Mouse (Mus musculus) thymus, adult 2 months (tissue): ENCODE data around the gene Mpp3. TPM values are rescaled to one million over a fixed set of nuclear protein-coding genes. Genes with fewer than 3 reads are reported as not detected.

Experiments used
- DNase-seq: peaks from one replicate; pipeline ENCODE4 v3.0.0; 2021
- H3K27ac ChIP-seq: fragments of 200-500 bp; 2 replicates; pipeline ENCODE4 v1.5.1; 2012; ENCODE audit warnings: low read length, control low read depth; ENCODE audit not compliant: control insufficient read depth, insufficient read depth
- H3K27me3 ChIP-seq: fragments of 200-500 bp; 2 replicates; pipeline ENCODE4 v1.6.1; 2012; ENCODE audit warnings: mild to moderate bottlenecking, low read length, moderate library complexity, mixed read lengths; ENCODE audit not compliant: control insufficient read depth, insufficient read depth
- H3K36me3 ChIP-seq: fragments of 200-500 bp; 2 replicates; pipeline ENCODE4 v1.6.1; 2012; ENCODE audit warnings: mild to moderate bottlenecking, low read length, moderate library complexity; ENCODE audit not compliant: control insufficient read depth, insufficient read depth
- H3K4me1 ChIP-seq: fragments of 200-500 bp; replicated peaks from 2 replicates; pipeline ENCODE4 v1.6.1; 2012; ENCODE audit warnings: low read length; ENCODE audit not compliant: control insufficient read depth, insufficient read depth
- H3K4me3 ChIP-seq: fragments of 200-500 bp; 2 replicates; pipeline ENCODE4 v1.5.1; 2012; ENCODE audit warnings: mild to moderate bottlenecking, low read length, control low read depth, moderate library complexity; ENCODE audit not compliant: control insufficient read depth, insufficient read depth
- CTCF ChIP-seq: fragments of 200-500 bp; IDR thresholded peaks from 2 replicates; pipeline ENCODE4 v1.5.1; 2012; ENCODE audit warnings: mild to moderate bottlenecking, control low read depth, low read length, moderate library complexity, borderline replicate concordance; ENCODE audit not compliant: control insufficient read depth, poor library complexity, insufficient read depth; ENCODE audit errors: extremely low read depth
- POLR2A ChIP-seq: fragments of 200-500 bp; IDR thresholded peaks from 2 replicates; pipeline ENCODE4 v1.6.1; 2012; ENCODE audit warnings: mild to moderate bottlenecking, low read length, control low read depth, moderate library complexity; ENCODE audit not compliant: control insufficient read depth, poor library complexity, insufficient read depth; ENCODE audit errors: extremely low read depth
- WGBS: fragments of 180-500 bp; shearing (Covaris S2); methylation state at CpG from one replicate; pipeline ENCODE4 v1.1.7; 2018; 5-methylcytosine and 5-hydroxymethylcytosine counted together
- polyA plus RNA-seq: library from polyadenylated mRNA; depleted of rRNA; stranded (reverse); fragments of >200 nt; gene quantifications from 2 replicates; pipeline ENCODE4 v1.2.3, GENCODE M21; 2012

The Mpp3 gene
- polyA plus RNA-seq, 1 experiment = 0.50 TPM

- 91% methylated on average over 7 of the region's 7 CpGs for WGBS
- Histone ChIP-seq H3K27ac (no peak overlapping the region), H3K4me3 (no peak overlapping the region), H3K4me1 (peaks cover 3% of the 10 kb centered on the region; the same call in 1 of the 2 replicates), H3K27me3 (peaks cover 2% of the 10 kb centered on the region; the same call in 1 of the 2 replicates), H3K36me3 (no peaks in the 10 kb centered on the region)
- no peak for DNase-seq
- TF ChIP-seq POLR2A = no peak
- no peak for TF ChIP-seq CTCF
These were observed 2.9 kb upstream of the Mpp3 start for GRCm38 (mm10) chr11:102031149-102031548.

GRCm38 (mm10) chr11:102029966-102030365, 1.7 kb upstream of the Mpp3 start:
- no peak for DNase-seq
- H3K36me3 ChIP-seq = no peaks in the 10 kb centered on the region
- peaks cover 2% of the 10 kb centered on the region; the same call in 1 of the 2 replicates for H3K27me3 ChIP-seq
- H3K4me1 ChIP-seq = peaks cover 3% of the 10 kb centered on the region; the same call in 1 of the 2 replicates
- WGBS = 60% methylated on average over 7 of the region's 7 CpGs
- no peak overlapping the region for H3K4me3 ChIP-seq
- TF ChIP-seq CTCF = no peak
- TF ChIP-seq POLR2A = no peak
- H3K27ac ChIP-seq = no peak overlapping the region

GRCm38 (mm10) chr11:102029304-102029703, 1.0 kb upstream of the Mpp3 start:
- no peak overlapping the region for H3K4me3 ChIP-seq
- 76% methylated on average over 4 of the region's 4 CpGs for WGBS
- no peak for DNase-seq
- no peaks in the 10 kb centered on the region for H3K36me3 ChIP-seq
- no peak overlapping the region for H3K27ac ChIP-seq
- TF ChIP-seq CTCF (no peak), POLR2A (no peak)
- H3K27me3 ChIP-seq = peaks cover 2% of the 10 kb centered on the region; the same call in 1 of the 2 replicates
- peaks cover 3% of the 10 kb centered on the region; the same call in 1 of the 2 replicates for H3K4me1 ChIP-seq

- H3K36me3 ChIP-seq = no peaks in the 10 kb centered on the region
- TF ChIP-seq CTCF (no peak), POLR2A (no peak)
- H3K27me3 ChIP-seq = peaks cover 2% of the 10 kb centered on the region; the same call in 1 of the 2 replicates
- no peak overlapping the region for H3K27ac ChIP-seq
- DNase-seq = no peak
- WGBS = 13% methylated on average over 12 of the region's 12 CpGs
- H3K4me3 ChIP-seq = no peak overlapping the region
- peaks cover 3% of the 10 kb centered on the region; the same call in 1 of the 2 replicates for H3K4me1 ChIP-seq
These were observed 772 bp downstream of the Mpp3 start for GRCm38 (mm10) chr11:102027361-102028017.

GRCm38 (mm10) chr11:102026694-102027360, 1.4 kb downstream of the Mpp3 start:
- Histone ChIP-seq H3K4me3 (peak overlapping the region; percentile 28), H3K36me3 (no peaks in the 10 kb centered on the region), H3K27ac (no peak overlapping the region), H3K4me1 (peaks cover 3% of the 10 kb centered on the region; the same call in 1 of the 2 replicates), H3K27me3 (peaks cover 2% of the 10 kb centered on the region; the same call in 1 of the 2 replicates)
- 1% methylated on average over 63 of the region's 73 CpGs for WGBS
- DNase-seq = peak; percentile 26
- TF ChIP-seq CTCF (no peak), POLR2A (no peak)

- DNase-seq = no peak
- Histone ChIP-seq H3K27ac (no peak overlapping the region), H3K36me3 (no peaks in the 10 kb centered on the region), H3K27me3 (peaks cover 2% of the 10 kb centered on the region; the same call in 1 of the 2 replicates), H3K4me1 (peaks cover 3% of the 10 kb centered on the region; the same call in 1 of the 2 replicates), H3K4me3 (peak overlapping the region; percentile 28)
- TF ChIP-seq POLR2A (no peak), CTCF (no peak)
- 11% methylated on average over 23 of the region's 23 CpGs for WGBS
These were observed 2.1 kb downstream of the Mpp3 start for GRCm38 (mm10) chr11:102025991-102026660.
